Mouse (Mus musculus): ENCODE data around the gene Mus81.
"Not testable (repeated sequence)": the region's sequence is repeated elsewhere in the genome, so short reads cannot be mapped to it uniquely, and the experiment has no call there.

The Mus81 gene

GRCm38 (mm10) chr19:5487768-5488550 is at the start of gene Mus81:
TSS of gene Mus81 (minus strand) at chr19:5488402.
- peak; percentile 99 for DNase-seq

- DNase-seq = no peak
Measured at GRCm38 (mm10) chr19:5532520-5532919, 44.3 kb upstream of the Mus81 start.

DNA sequence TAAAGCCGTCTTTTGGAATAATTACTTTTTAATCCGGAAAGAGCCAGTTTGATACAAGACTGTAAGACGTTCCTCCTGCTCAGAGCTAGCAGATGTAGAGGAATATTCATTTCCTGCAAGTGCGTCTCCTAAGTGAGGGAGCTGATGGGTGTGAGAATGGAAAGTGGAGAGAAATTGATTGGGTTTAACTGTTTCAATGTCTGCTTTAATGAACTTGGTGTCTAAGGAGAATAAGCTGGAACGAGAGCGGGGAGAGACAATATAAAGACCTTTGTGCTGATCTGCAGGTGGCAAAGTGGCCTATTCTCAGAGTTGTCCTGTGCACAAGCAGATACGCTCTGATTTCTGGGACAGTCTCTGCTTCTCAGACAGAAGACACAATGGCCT is 41.9 kb upstream of the Mus81 start:
- no peak for DNase-seq

DNA sequence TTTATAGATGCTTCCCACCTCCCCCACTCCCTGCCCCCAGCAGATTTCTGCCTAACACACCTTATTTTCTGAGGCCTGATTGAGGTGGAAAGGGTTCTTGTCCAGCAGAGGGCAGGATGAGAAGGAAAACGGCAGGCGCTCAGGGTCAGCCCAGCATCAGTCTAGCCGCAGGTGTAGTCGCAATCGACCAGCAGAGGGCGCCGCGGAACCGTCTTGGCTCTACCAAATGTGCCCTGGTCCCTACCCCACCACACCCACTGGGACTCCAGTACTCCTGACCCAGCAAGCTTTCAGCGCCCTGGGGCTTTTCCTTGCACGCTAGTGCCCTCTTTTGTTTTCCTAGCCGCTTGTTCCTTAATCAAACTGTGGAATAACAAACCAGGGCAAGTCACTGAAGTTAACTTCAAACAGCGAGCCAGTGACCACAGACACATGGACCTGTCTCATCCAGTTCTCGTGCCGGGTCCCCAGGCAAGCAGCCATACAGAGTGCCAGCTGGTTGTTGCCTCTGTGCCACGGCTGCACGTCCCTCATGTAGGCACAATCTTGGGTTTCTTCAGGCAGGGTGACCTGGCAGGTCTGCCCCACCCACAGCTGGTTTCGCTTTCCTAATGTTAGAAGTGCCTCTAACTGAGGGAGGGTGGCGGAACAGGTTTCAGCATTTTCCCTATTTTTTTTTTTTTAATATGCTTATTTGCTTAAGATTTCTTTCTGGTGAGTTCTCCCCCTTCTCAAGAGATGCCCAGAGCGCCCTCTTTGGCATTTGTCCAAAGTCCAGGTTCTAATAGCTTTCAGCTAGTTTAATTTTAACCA is 41.3 kb upstream of the Mus81 start:
- DNase-seq = peak; percentile 98

DNA sequence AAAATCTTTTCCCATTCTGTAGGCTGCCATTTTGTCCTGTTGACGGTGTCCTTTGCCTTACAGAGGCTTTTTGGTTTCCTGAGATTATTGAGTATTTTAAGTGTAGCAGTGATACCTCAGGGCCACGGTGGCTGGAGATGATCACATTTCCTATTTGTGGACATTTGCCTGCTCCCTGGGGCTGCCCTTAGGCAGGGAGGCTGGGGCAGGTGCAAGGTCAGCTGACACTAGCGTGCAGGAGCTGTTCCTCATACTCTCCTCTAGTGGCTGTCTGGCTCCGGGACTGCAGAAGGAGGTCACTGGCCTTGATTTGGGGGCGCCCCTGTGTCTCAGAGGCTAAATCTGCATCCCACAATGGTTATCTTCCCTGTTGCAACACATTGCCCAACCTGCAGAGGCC is 37.0 kb upstream of the Mus81 start:
- DNase-seq = no peak

- no peak for DNase-seq
Measured at GRCm38 (mm10) chr19:5518721-5519120, 30.5 kb upstream of the Mus81 start.

- DNase-seq = no peak
Measured at GRCm38 (mm10) chr19:5516906-5517505, 28.8 kb upstream of the Mus81 start.

DNA sequence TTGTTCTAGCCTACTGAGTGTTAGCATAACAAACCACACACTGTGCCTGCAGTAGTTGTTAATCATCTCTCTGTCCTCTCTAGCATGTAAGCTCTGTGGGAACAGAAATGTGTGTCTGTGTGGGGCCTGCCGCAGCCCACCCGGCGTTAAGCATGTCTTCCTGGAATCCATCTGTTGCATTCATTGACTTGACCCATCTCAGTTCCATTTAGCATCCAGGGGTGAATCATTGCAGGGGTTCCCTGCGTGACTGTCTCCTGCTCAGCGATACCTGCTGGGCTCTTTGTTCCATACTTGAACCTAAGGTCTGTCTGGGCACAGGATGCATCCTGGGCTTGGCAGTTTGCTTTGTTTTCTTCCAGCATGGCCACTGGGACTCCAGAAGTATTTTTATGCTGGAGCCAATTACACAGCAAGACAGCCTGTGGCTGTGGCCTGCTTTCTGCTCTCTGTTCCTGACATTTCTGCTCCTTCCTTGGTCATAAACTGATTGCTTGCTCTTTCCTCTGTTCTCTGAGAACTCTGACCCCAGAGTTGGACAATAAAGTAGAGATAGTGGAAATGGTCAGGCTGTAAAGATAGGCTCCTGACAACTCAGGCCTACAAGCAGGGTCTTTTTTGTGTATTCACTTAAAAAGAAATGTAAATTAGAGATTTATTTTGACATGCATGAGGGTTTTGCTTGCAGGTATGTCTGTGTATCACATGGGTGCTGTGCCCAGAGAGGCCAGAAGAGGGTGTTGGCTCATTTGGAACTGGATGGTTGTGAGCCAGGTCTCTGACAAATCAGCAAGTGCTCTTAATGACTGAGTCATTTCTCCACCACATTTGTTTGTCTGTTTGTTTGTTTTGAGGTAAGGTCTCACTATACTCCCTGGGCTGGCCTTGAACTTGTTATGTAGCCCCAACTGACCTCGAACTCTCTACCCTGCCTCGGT is 27.9 kb upstream of the Mus81 start:
- DNase-seq = peak; percentile 47

DNA sequence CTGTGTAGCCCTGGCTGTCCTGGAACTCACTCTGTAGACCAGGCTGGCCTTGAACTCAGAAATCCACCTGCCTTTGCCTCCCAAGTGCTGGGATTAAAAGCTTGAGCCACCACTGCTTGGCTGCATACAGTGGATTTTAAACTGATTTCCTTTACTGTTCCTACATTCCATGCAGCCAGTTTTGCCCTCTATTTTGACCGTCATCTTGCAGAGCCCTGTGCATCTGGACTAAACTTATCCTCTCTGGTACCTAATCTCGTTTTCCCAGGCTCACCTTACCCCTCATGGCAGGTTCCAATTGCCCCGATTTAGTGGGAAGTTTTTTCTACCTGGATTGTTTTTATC is 24.8 kb upstream of the Mus81 start:
- no peak for DNase-seq

DNA sequence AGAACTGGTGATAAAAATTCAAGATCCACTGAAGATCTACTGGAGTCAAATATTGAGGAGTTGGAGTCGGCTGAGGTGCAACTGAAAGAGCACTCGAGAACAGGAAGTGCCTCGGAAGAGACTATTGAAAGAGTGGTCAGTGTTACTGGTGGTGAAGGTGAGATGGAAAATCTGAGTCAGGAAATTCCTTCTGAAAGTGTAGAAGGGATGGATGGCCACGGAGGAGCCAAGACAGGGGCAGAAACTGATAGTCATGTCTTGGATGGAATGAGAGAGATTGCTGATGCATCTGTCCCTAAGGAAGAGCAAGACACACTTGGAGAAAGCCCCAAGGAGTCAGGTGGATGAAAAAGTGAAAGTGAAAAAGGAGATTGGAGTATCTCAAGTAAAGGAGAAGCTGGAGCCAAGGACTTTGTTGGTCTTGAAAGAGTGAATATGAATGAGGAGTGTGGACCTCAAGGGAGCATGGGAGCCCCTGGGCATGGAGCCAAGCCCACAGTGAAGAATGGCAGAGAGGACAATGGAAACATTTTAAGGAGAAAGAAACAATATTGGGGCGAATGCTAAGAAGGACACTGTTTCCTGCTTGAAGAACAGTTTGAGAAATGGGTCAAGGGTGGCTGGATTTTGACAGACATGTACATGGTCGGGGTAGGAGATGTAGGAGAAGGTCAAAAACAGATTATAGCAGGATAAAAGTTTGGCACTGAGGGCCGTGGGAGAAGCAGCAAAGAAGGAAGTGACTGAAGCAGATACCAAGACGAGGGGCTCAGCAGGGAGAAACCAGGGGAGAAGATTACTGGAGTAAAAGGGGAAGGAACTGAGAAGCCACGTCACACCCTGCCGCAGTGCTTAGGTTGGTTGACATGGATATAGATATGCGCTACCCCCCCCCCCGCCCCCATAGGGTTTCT is 24.1 kb upstream of the Mus81 start:
- no peak for DNase-seq

DNA sequence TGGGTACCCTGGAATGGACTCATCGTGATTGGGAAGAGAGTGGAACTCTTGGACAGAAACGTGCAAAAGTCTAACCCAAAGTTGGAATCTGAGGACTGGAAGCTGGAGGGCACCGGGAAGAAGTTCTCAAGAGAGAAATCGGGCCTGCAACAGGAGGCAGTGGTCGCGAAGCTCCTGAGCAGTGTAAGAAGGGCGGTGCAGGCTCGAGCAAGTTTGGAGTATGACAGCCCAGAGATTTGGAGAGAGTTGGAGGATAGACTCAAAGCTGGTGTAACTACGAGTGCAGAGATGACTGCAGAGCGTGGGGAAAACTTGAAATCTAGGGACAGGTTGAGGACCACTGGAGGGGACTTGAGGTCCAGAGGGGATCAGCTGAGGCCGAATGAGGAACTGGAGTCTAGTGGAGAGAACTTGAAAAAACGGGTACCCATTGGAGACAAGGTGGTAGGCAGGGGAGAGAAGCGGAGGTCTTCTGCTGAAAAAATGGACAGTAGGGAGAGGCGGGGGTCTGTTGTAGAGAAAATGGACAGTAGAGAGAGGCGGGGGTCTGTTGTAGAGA is 23.0 kb upstream of the Mus81 start:
- peak; percentile 49 for DNase-seq

GRCm38 (mm10) chr19:5510031-5511026 is 22.1 kb upstream of the Mus81 start, which contains the start of gene Snx32:
TSS of gene Snx32 (minus strand) at chr19:5510538.
- DNase-seq = peak; percentile 97

GRCm38 (mm10) chr19:5503687-5504086 is 15.5 kb upstream of the Mus81 start, which contains the start of gene 1700020D05Rik:
TSS of gene 1700020D05Rik (minus strand) at chr19:5503787.
- DNase-seq = no peak

GRCm38 (mm10) chr19:5500330-5500875 is 12.2 kb upstream of the Mus81 start:
- no peak for DNase-seq

- no peak for DNase-seq
Measured at GRCm38 (mm10) chr19:5496052-5496370, 7.8 kb upstream of the Mus81 start.

GRCm38 (mm10) chr19:5495353-5496051 is 7.3 kb upstream of the Mus81 start:
- no peak for DNase-seq

DNA sequence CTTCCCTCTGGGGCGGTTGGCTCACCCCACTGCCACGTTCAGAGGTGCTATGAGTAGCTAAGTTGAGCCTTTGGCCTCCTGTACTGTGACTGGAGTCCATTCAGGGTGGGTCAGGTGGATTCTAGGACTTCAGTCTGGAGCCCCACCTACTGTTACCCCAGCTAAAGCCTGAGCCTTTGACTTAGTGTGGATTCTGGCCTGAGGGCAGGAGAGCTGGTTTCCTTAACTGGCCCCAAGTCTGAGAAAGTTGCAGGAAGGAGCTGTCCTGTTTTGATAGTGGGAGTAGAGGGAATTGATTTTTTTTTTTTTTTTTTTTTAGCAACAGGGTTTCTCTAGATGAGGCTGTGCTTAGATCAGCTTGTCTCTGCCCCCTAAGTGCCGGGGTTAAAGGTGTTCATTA is 6.1 kb upstream of the Mus81 start:
- no peak for DNase-seq

DNA sequence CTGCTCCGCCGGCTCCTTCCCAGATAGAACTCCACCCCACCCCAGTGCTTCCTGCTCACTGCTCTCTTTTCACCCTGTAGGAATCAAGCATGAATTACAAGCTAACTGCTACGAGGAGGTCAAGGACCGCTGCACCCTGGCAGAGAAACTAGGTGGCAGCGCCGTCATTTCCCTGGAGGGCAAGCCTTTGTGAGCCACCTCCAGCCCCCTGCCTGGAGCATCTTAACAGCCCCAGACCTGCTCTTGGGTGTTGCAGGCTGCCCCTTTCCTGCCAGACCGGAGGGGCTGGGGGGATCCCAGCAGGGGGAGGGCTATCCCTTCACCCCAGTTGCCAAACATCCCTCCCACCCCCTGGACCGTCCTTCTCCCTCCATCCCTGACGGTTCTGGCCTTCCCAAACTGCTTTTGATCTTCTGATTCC is 5.1 kb upstream of the Mus81 start:
- DNase-seq = not testable (repeated sequence)

GRCm38 (mm10) chr19:5492641-5493040 is 4.4 kb upstream of the Mus81 start:
- no peak for DNase-seq
